Mouse (Mus musculus): ENCODE measurements around the gene Cab39.
"Not testable (repeated sequence)": the region's sequence is repeated elsewhere in the genome, so short reads cannot be mapped to it uniquely, and the experiment has no call there.

The Cab39 gene

DNA sequence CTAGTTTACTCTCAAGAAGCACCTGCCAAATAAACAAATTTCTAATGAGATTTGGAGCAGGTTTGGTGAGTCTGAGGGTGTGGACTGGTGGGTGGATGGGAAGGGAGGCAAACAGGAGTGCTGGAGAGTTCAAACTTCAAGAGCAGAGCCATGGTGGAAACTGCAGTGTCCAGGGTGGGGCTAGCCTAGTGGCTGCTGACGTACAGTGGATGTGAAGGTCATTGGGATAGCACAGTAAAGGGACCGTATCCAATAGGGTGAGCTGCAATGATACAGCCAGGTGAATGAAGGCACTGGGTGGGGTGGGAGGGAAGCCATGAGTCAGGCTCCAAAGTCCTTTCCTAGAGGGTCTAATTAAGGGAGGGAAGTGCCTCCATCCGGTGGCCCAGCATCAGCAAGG lies 2.7 kb upstream of the Cab39 start:
- DNase-seq (ENCODE audit: low spot score in 2 of 2), result no peak

DNA sequence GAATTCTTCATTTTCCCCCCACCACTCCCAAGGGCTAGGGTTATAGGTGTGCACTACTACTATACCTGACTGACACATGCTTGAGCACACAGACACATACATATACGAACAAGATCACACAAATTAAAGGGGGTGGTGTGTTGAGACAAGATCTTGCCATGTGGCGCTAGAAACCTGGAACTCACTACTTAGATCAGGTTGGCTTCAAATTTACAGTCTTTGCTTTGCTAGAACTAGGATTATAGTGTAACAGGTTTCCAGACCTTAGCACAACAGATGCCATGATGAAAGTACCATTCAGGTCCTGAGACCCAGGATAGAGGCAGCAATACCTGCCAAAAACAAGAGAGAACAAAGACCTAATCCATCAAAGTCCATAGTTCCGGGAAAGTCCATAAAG lies 1.8 kb upstream of the Cab39 start:
- DNase-seq (ENCODE audit: low spot score in 2 of 2), result no peak

DNA sequence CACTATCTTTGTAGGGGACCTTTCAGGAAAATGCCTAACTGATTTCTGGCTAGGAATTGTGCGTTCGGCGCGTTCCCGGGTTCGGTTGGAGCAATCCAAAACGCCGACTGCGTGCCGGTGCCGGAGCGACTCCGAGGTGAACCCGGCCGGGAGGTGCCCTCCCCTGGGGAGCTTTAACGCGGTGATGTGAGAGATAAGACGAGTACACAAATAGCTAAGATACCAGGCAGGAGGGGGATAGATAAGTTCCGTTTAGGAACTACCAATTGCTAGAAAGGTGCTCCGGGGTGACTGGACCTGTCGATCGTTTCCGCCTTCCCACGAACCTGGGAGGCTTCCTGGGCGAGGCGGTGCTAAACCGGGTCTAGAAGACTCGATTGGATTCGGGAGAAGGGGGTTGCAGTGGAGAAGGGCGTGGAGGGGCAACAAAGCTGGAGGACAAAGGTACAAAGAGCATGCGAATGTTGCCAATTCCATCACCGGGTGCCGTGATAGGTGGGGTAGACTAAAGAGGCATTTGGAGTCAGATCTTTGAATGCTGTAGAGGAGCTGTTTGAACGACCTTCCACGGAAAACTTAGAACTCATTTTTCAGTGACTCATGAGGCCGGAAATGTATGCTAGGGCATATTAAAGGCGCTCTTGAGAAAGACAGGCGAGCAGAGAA lies 998 bp downstream of the Cab39 start:
- DNase-seq (ENCODE audit: low spot score in 2 of 2), result peak; percentile 62 to 75

DNA sequence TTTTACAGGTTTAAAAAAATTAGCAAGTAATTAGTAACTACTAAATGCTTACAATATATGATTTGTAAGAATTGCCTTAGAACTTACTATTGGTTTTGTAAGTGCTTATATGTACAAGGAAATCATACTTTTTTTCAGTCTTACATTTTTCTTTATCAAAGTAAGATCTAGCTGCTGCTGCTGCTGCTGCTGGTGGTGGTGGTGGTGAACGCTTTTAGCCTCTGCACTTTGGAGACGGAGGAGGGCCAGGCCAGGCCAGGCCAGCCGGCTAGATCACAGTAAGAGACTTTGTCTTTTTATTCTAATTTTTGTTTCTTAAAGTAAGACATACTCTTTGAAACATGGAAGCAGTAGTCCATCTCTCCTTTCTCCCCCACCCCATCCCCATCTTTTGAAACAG lies 2.0 kb downstream of the Cab39 start:
- no peak for DNase-seq (ENCODE audit: low spot score in 2 of 2)

DNA sequence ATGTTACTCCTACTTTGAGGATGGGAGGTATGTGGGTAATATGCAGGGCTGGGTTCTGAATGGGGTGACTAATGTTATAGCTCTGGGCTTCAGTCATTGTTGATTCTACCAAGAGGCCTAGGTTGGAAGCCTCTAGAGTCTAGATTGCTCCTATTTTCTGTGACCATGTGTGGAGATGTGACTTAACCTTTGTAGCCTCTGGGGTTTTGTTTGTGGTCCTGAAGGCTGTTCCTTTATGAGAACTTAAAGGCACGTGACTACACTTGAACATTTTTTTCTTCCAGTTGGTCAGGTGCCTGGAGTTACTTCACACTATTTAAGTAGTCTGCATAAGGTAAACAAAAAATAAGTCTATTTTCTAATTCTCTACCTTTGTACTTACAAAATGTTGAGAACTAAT lies 6.5 kb downstream of the Cab39 start:
- no peak for DNase-seq (ENCODE audit: low spot score in 2 of 2)

DNA sequence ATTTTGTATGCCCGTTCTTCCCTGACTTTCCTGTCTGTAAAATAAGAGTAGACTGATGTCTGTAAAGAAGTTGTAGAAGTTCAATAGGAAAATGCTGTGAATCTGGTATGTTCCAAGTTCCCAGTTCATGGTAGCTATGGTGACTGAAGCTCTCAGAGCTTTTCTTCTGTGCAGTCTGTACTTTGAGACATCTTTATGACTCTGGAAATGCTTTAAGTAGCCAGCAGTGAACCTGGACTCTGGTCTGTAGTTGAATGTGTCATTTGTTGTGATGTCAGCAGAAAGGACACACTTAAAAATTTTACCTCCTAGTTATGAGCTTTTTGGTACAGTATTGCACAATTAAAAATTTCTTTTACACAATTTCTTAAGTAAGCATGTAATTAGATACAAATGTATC lies 9.3 kb downstream of the Cab39 start:
- DNase-seq (ENCODE audit: low spot score in 2 of 2), result no peak

DNA sequence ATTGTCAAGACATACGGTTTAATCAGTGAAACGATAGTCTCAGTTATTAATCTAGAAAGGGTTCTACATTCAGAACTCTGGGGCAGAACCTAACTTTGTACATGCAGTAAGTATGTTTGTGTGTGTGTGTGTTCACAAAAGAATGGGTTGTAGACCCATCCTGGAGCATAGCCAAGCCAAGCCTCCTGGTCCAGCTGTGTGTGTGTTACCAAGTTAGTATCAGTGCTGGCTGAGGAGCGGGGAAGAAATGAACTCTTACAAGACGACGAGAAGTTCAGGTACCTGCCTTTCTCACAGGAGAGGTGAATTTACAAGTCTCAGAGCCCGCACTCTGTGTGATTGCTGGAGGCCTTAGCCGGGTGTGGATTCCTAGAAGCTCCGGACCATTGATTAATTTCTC lies 11.3 kb downstream of the Cab39 start:
- DNase-seq (ENCODE audit: low spot score in 2 of 2), result no peak

DNA sequence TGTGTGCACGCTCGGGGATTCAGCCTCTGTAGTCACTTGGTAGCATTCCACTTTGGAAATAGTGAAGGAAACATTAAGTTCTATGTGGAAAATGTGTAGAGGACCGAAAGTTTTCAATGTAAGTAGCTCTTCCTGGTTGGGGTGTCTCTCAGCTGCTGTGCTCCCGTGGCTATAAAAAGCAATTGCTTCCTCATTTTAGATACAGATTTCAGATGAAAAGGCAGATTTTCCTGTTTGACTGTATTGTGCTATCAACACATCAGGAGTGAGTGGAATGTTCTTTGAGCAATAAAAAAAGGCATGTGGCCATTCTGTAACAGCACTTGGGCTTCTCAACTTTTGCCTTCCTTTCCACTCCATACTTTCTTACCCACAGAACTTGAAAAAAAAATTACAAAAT lies 16.0 kb downstream of the Cab39 start:
- DNase-seq (ENCODE audit: low spot score in 2 of 2), result no peak

DNA sequence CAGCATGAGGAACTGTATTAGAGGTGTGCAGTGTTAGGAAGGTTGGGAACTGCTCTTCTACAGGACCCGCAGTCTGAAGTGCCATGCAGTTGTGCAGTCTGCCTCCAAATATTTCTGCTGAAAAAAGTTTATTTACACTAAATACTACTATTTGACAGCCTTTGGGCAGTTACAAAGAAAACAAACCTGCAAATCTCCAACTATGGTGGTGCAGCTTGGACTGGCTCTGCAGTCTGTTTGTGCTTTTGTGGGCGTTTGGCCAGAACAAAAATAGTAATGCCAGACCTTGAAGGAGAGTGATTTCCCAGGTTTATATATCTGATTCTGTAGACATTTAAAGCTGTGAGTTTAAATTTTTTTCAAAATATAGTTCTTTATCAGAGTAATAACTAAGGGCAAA lies 17.1 kb downstream of the Cab39 start:
- DNase-seq (ENCODE audit: low spot score in 2 of 2), result no peak

DNA sequence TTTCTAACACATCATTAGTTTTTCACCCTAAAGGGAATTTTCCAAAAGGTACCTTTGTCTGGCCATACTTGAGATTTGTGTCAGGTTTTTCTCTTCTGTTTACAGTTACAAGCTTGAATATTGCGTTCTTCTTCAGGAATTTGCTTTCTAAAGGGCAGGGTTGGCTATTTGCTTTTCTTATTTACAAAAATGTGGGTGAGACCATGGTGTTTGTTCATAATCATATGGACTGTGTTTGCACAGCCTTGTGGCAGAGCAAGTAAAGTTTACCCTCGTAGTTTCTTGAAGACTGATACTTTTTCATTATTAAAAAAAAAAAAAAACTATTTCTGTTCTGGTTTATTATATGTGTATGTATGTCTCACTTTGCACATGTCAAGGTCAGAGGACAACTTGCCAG lies 17.5 kb downstream of the Cab39 start:
- no peak for DNase-seq (ENCODE audit: low spot score in 2 of 2)

DNA sequence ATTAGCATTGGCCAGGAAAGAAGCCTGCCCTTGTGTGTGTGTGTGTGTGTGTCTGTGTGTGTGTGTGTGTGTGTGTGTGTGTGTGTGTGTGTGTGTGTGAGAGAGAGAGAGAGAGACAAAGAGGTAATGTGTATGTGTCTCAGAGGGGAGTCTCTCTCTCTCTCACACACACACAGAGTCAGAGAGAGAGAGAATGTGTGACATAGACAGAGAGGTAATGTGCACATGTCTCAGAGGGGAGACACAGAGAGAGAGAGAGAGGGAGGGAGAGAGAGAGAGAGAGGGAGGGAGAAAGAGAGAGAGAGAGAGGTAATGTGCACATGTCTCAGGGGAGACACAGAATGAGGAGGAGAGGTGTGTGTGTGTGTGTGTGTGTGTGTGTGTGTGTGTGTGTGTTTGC lies 21.0 kb downstream of the Cab39 start:
- not testable (repeated sequence) for DNase-seq (ENCODE audit: low spot score in 2 of 2)

DNA sequence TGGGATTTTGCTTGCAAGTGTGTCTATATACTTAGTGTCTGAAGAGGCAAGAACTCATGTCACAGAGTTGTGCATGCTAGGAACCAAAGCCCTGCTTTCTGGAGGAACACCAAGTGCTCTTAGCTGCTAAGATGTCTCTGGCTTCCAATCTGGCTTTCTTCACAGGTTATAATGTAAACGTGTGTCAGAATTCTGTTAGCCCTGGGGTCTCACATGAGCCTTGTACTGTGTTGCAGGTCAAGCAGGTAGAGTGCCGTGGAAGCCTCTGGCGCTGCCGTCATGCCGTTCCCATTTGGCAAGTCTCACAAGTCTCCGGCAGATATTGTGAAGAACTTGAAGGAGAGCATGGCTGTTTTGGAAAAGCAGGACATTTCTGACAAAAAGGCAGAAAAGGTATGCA lies 24.9 kb downstream of the Cab39 start:
- DNase-seq (ENCODE audit: low spot score in 2 of 2), result no peak

DNA sequence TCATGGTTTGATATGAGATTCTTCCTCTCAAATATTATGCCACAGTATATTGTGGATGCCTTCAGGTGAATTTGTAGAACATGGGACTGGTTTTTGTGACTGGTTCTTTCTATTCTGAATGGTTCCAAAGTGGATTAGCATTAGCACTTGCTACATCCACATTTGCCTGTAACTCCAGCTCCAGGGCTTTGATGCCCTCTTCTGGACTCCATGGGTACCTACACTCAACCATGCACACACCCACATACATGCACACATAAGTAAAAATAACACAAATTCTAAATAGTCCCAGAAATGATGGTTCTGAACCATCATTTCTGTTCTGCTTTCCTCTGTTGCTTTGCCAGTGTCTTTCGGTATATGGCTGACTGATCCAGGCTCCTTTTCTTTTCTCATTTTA lies 26.5 kb downstream of the Cab39 start:
- no peak for DNase-seq (ENCODE audit: low spot score in 2 of 2)

DNA sequence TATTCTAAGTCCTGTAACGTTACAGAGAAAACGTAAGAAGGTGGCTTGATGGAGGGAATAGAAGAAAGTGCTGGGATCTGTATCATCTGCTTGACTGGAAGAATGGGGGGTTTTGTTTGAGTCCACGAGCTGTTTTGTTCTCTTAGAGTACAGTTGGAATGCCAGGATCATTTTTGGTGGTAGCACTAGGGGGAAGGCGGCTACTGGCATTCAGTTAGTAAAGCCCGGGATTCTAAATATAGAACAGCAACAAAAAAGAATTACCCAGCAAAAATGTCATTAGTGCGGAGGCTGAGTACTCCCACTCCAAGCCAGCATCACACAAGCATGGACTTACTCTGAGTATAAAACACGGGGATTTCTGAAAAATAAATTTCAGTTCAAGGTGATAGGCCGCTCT lies 29.0 kb downstream of the Cab39 start:
- no peak for DNase-seq (ENCODE audit: low spot score in 2 of 2)

DNA sequence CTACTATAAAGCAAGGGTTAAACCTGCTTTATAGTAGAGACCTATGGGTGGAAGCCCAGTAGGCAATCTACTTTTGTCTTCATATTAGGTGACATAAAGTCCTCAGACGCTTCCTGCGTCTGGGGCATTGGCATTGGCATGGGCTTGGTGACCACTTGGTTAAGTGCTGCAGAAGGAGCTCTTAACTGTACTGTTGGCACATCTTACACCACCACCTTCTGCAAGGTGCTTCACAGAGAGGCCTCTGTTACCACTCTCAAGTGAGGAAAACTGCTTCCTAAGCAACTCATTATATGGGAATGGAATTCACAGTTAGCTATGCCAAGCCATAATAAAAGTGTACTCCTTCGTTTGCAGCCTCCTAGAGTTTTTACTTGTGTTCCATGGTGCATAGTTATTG lies 31.7 kb downstream of the Cab39 start:
- DNase-seq (ENCODE audit: low spot score in 2 of 2), result no peak

DNA sequence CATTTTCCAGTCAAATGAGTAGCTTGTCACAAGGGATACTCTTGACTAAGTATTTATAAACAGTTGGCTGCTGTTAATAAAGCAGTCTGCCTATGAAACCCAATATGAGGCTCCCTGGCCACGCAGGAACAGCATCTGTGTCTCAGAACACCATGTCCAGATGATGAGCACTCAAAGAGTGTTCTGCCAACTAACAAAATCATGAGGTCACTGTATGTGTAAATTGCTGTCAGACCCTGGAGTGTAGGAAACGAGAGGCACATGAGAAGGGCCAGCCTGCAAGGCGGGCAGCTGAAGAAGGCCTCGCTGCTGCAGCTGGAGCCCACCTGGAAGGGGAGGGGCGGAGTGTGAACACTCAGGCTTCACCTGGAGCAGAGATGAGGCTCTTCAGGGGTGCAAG lies 33.9 kb downstream of the Cab39 start:
- DNase-seq (ENCODE audit: low spot score in 2 of 2), result no peak

DNA sequence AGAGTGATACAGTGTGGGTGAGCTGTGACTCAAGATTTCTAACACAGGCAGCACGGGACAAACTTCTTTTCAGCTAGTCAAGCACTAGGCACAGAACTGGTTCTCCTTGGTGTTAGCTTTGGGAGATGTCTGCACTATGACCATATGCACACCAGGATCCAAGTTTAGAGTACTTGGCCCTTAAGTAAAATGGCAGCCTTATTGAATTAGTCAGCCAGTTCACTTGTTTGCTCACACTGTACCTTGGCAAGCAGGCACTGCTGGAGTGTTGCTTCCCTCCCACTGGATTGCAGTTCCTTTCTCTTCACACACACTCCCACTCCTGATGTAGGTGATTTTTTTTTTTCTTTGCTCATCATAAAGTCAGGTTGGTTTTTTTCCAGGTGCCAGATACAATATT lies 35.8 kb downstream of the Cab39 start:
- no peak for DNase-seq (ENCODE audit: low spot score in 2 of 2)

DNA sequence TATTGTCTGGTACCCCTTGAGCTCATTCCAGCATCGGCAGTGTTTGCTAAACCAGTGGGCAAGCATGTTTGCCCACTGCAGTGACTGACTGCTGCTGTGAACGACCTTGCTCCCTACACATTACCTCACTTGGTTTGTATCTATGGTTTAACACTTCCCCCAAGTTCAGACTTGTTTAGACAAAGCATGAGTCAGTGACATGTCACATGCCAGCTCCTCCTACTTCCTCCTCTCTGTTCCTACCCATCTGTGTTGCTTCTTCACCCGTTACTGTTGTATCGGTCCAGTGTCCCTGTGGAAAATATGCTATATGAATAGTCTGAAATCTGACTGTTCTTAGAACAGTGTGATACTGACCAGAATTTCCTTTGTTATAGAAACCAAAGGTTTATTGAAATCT lies 44.8 kb downstream of the Cab39 start:
- DNase-seq (ENCODE audit: low spot score in 2 of 2), result no peak

DNA sequence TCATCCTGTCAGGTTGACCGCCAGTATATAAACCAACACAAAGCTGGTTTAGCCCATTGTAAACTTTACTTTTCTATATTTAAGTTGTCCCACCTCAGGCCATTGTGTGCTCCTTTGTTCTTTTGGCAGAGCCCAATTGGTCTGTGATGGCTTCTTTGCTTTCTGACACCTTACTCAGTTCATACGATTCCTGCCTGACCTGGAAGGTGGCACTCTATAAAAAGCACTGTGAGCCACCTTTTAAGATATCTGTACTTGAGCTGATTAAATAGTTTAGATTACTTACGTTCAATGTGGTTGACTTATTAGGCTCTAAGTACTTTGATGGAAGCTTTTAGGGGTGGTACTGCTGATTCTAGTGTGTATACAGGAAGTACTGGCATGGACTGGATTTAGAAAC lies 46.1 kb downstream of the Cab39 start:
- no peak for DNase-seq (ENCODE audit: low spot score in 2 of 2)

DNA sequence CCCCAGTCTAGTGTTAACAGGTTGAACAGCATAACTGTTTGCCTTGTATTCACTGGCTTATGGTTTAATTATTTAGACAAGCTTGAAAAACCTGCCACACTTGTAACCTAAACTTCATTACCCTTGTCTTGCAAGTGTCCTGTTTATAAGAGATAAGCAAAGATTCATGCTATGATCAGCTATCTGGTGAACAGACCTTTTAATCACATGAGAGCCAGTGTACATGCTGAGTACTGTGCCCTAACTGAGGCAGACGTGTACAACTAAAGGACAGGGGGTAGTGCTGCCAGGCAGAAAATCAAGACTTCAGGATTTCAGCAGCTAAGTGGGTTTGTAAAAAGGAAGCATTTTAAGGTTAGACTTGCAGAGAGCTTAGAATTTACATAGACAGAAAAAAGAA lies 46.5 kb downstream of the Cab39 start:
- DNase-seq (ENCODE audit: low spot score in 2 of 2), result no peak

DNA sequence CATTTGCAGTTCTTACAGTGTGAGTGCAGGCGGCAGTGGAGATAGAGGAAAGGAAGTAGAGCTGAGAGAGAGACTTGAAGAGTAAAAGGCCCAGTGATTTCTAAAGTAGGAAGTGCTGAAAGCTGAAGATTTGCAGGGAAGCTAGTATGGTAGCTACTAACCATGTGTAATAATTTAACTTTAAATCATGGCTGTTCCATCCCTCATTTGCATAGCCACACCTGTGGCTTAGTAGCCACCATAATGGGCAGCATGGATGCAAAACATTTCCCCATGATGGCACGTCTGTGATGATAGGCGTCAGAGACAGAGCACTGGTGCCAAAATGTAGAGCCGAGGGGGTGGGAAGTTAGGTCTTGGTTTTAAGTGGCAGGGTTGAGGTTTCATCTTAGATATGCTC lies 47.2 kb downstream of the Cab39 start:
- DNase-seq (ENCODE audit: low spot score in 2 of 2), result no peak

DNA sequence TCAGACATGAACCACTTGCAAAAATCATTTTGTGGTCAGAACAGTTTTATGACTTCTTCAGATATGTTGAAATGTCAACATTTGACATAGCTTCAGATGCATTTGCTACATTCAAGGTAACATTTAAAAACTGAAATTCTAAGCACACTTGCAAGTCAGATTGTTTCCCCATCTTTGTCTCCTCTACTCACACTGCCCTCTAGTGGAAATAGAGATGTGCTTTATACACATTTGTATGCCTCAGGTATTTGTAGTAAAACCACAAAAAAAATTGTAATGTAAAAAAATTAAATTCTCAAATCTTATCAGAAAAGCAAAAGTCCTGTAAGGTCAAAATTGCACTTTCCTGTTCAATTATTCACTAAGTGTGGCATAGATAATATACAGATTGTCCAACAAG lies 49.0 kb downstream of the Cab39 start:
- DNase-seq (ENCODE audit: low spot score in 2 of 2), result no peak

DNA sequence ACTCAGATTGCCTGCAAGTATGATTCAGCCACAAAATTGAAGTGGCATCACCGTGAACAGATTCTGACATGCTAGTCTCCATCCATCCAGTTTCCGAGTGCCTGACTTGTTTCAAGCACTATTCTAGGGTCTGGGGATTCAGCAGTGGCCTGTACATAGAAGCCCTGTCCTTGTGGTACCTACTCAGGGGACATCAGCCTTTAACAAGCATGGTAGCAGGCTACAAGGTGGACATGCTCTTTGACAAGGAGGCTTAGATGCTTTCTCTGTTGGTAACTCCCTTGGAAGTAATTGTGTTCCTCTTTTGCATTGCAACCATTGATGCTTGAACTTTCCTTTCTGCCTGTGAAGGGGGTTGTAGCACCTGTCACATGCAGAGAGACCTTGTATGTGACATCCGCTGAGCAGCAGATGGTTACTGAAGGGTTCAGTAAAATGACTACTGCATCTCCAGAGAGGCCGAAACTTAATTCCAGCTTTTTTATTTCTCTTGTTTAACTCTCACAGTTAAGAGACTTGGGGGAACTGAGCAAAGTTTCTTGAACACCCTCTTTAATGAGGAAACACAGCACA lies 50.1 kb downstream of the Cab39 start:
- no peak for DNase-seq (ENCODE audit: low spot score in 2 of 2)

DNA sequence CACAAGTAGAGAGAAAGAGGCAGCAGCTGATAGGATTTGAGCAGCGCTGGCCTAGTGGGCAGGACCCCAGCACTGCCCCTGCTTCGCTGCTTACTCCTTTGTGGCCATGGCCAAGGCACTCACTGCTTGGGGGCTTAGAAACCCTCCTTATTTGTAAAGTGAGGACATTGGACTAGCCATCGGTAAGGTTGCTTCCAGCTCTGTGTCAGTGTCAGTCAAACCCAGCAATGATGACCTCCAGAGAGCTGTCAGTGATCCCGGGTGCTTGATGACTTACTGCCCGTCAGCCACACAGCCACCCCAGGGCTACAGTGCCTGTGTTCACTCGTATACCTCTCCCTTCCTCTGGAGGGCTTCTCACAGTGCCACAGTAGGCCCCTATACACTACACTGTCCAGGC lies 51.7 kb downstream of the Cab39 start:
- DNase-seq (ENCODE audit: low spot score in 2 of 2), result no peak

Measured in spleen, postnatal 10 days (tissue).